In genomic region chr11:68637861-68638615, GRCm38 (mm10) we compare ENCODE assay signal across 9 mouse cellular contexts. TPM values are rescaled to one million over a fixed set of nuclear protein-coding genes. Genes with fewer than 3 reads are reported as not detected.
DNase-seq lines count a peak whose midpoint lies in the region; ATAC-seq and TF ChIP-seq lines count a peak whose summit lies in the region.
"Had no signal": no experiment of that assay in that cellular context is flagged by ENCODE, and none has a peak within 500 bp of the region (broad histone marks: within the 10 kb centered on the region; RNA-seq: fewer than 3 reads in every experiment).

No protein-coding gene starts in this region.

- ATAC-seq in hindbrain, embryonic 12.5 days (ENCODE audit: low FRiP score) = no peak
- ATAC-seq in hindbrain, embryonic 13.5 days (ENCODE audit: low FRiP score) = no peak
- ATAC-seq in heart, embryonic 12.5 days (ENCODE audit: insufficient number of reproducible peaks, low FRiP score) = peak; percentile 81
- peak; percentile 55; the same call in 1 of the 2 replicates for ATAC-seq in liver, embryonic 16.5 days (ENCODE audit: low read depth)

- H3K9me3 ChIP-seq in hindbrain, embryonic 12.5 days (replicated peaks) = no peaks in the 10 kb centered on the region
- H3K9me3 ChIP-seq in hindbrain, embryonic 13.5 days = no peaks in the 10 kb centered on the region
- H3K9me3 ChIP-seq in heart, embryonic 12.5 days (replicated peaks) = peaks cover 4% of the 10 kb centered on the region; the same call in 1 of the 2 replicates
- H3K9me3 ChIP-seq in liver, embryonic 16.5 days (replicated peaks; ENCODE audit: control insufficient read depth, low read length) = no peaks in the 10 kb centered on the region

- H3K4me1 ChIP-seq in hindbrain, embryonic 12.5 days = peaks cover 10% of the 10 kb centered on the region; the same call in 1 of the 2 replicates
- H3K4me1 ChIP-seq in hindbrain, embryonic 13.5 days (replicated peaks) = peaks cover 17% of the 10 kb centered on the region; the same call in 1 of the 2 replicates
- H3K4me1 ChIP-seq in cerebellum, adult 2 months (ENCODE audit: control insufficient read depth, insufficient read depth, low read length) = peaks cover 8% of the 10 kb centered on the region
- peaks cover 39% of the 10 kb centered on the region for H3K4me1 ChIP-seq in heart, embryonic 12.5 days (replicated peaks)
- H3K4me1 ChIP-seq in liver, embryonic 16.5 days (ENCODE audit: control insufficient read depth, low read depth, low read length) = no peaks in the 10 kb centered on the region
- H3K4me1 ChIP-seq in thymus, adult 2 months (replicated peaks; ENCODE audit: control insufficient read depth, insufficient read depth, low read length) = no peaks in the 10 kb centered on the region

- peak overlapping the region; percentile 64; the same call in 1 of the 2 replicates for H3K27ac ChIP-seq in hindbrain, embryonic 12.5 days
- no peak overlapping the region; the same call in 1 of the 2 replicates for H3K27ac ChIP-seq in hindbrain, embryonic 13.5 days
- peak overlapping the region; percentile 88 for H3K27ac ChIP-seq in cerebellum, adult 2 months (ENCODE audit: insufficient read depth, low read length)
- peak overlapping the region; percentile 97 for H3K27ac ChIP-seq in heart, embryonic 12.5 days (ENCODE audit: poor library complexity, severe bottlenecking)
- H3K27ac ChIP-seq in liver, embryonic 16.5 days (ENCODE audit: low read length) = no peak overlapping the region
- H3K27ac ChIP-seq in thymus, adult 2 months (ENCODE audit: control insufficient read depth, insufficient read depth, low read length) = no peak overlapping the region

- WGBS in hindbrain, embryonic 12.5 days = 57% methylated on average over 10 of the region's 10 CpGs
- WGBS in hindbrain, embryonic 13.5 days = 61% methylated on average over 10 of the region's 10 CpGs
- 19% methylated on average over 10 of the region's 10 CpGs for WGBS in cerebellum, adult 2 months
- 12% methylated on average over 10 of the region's 10 CpGs for WGBS in heart, embryonic 12.5 days
- WGBS in liver, embryonic 16.5 days (ENCODE audit: insufficient replicate concordance) = 26% methylated on average over 10 of the region's 10 CpGs
- 42% methylated on average over 10 of the region's 10 CpGs for WGBS in thymus, adult 2 months

- TF ChIP-seq POLR2A in cerebellum, adult 2 months (IDR thresholded peaks at IDR 0.05; ENCODE audit: borderline replicate concordance, insufficient read depth, low read length) = no peak
- no peak for TF ChIP-seq POLR2A in thymus, adult 2 months (IDR thresholded peaks at IDR 0.05; ENCODE audit: control insufficient read depth, extremely low read depth, insufficient read depth, low read length, poor library complexity)

- peak; percentile 41 to 67 for DNase-seq in cerebellum, adult 2 months
- DNase-seq in thymus, adult 2 months = no peak
- DNase-seq in adrenal gland, postnatal 4 days (ENCODE audit: low spot score in 2 of 2) = no peak
- DNase-seq in right cerebral cortex, postnatal 10 days (ENCODE audit: low spot score in 2 of 2) = no peak

- H3K27me3 ChIP-seq in hindbrain, embryonic 12.5 days = no peaks in the 10 kb centered on the region
- no peaks in the 10 kb centered on the region for H3K27me3 ChIP-seq in hindbrain, embryonic 13.5 days
- no peaks in the 10 kb centered on the region for H3K27me3 ChIP-seq in cerebellum, adult 2 months (ENCODE audit: control insufficient read depth, insufficient read depth, low read length)
- no peaks in the 10 kb centered on the region for H3K27me3 ChIP-seq in heart, embryonic 12.5 days (replicated peaks)
- H3K27me3 ChIP-seq in liver, embryonic 16.5 days (ENCODE audit: control insufficient read depth, insufficient read depth, low read depth, low read length) = no peaks in the 10 kb centered on the region
- no peaks in the 10 kb centered on the region for H3K27me3 ChIP-seq in thymus, adult 2 months (ENCODE audit: control insufficient read depth, insufficient read depth, low read length)

- H3K4me3 ChIP-seq in hindbrain, embryonic 12.5 days = no peak overlapping the region
- H3K4me3 ChIP-seq in hindbrain, embryonic 13.5 days = no peak overlapping the region
- H3K4me3 ChIP-seq in cerebellum, adult 2 months (replicated peaks; ENCODE audit: insufficient read depth, low read depth, low read length) = peak overlapping the region; percentile 35
- no peak overlapping the region for H3K4me3 ChIP-seq in heart, embryonic 12.5 days
- H3K4me3 ChIP-seq in liver, embryonic 16.5 days (ENCODE audit: low read depth, low read length) = no peak overlapping the region
- no peak overlapping the region for H3K4me3 ChIP-seq in thymus, adult 2 months (ENCODE audit: control insufficient read depth, insufficient read depth, low read length)

- H3K4me2 ChIP-seq in hindbrain, embryonic 12.5 days (replicated peaks) = no peak overlapping the region
- H3K4me2 ChIP-seq in hindbrain, embryonic 13.5 days = no peak overlapping the region
- H3K4me2 ChIP-seq in heart, embryonic 12.5 days = peak overlapping the region; percentile 56
- no peak overlapping the region for H3K4me2 ChIP-seq in liver, embryonic 16.5 days (ENCODE audit: low read depth, low read length)

- no peak overlapping the region for H3K9ac ChIP-seq in hindbrain, embryonic 12.5 days
- no peak overlapping the region for H3K9ac ChIP-seq in hindbrain, embryonic 13.5 days
- peak overlapping the region; percentile 38; the same call in 1 of the 2 replicates for H3K9ac ChIP-seq in heart, embryonic 12.5 days
- H3K9ac ChIP-seq in liver, embryonic 16.5 days (ENCODE audit: low read depth, low read length) = no peak overlapping the region

- H3K36me3 ChIP-seq in hindbrain, embryonic 12.5 days = no peaks in the 10 kb centered on the region
- no peaks in the 10 kb centered on the region for H3K36me3 ChIP-seq in hindbrain, embryonic 13.5 days
- H3K36me3 ChIP-seq in heart, embryonic 12.5 days = no peaks in the 10 kb centered on the region
- H3K36me3 ChIP-seq in liver, embryonic 16.5 days (ENCODE audit: control insufficient read depth, insufficient read depth) = no peaks in the 10 kb centered on the region
- no peaks in the 10 kb centered on the region for H3K36me3 ChIP-seq in thymus, adult 2 months (ENCODE audit: control insufficient read depth, insufficient read depth, low read length)

- no peak for TF ChIP-seq CTCF in cerebellum, adult 2 months (IDR thresholded peaks at IDR 0.05; ENCODE audit: borderline replicate concordance, insufficient read depth, low read depth, low read length)
- TF ChIP-seq CTCF in thymus, adult 2 months (IDR thresholded peaks at IDR 0.05; ENCODE audit: borderline replicate concordance, control insufficient read depth, extremely low read depth, insufficient read depth, low read length, poor library complexity) = no peak

RNA-seq across cellular contexts. Expression of gene Ccdc42, which starts 51.2 kb away (rescaled TPM):
- 0.66 and 0.99 TPM in 2 replicates for polyA plus RNA-seq in hindbrain, embryonic 12.5 days (2016; fragmentation: Nextera tagmentation; extraction: Ambion mirVana)
- polyA plus RNA-seq in hindbrain, embryonic 13.5 days (2015; fragmentation: Nextera tagmentation; extraction: Ambion mirVana) = 0.27 TPM in 2 replicates
- 0.27 and 0.29 TPM in 2 replicates for polyA plus RNA-seq in cerebellum, adult 2 months (2012; rRNA removed)
- 0.46 and 0.55 TPM in 2 replicates for polyA plus RNA-seq in heart, embryonic 12.5 days (2016; fragmentation: Nextera tagmentation; extraction: Ambion mirVana)
- polyA plus RNA-seq in liver, embryonic 16.5 days (2015; fragmentation: Nextera tagmentation; extraction: Ambion mirVana) = not detected in 2 replicates
- polyA plus RNA-seq in thymus, adult 2 months (2012; rRNA removed) = not detected in 2 replicates
- under 1 TPM in 1 of 2 experiments, not detected in 1; 0.53 TPM for total RNA-seq in adrenal gland, postnatal 4 days (2021)
- total RNA-seq: hematopoietic stem cell, adult 5-6 weeks had no signal

RNA-seq across cellular contexts. Expression of gene Myh10, which starts 53.3 kb away (rescaled TPM):
- polyA plus RNA-seq in hindbrain, embryonic 12.5 days (2016; fragmentation: Nextera tagmentation; extraction: Ambion mirVana) = 158 and 161 TPM in 2 replicates
- polyA plus RNA-seq in hindbrain, embryonic 13.5 days (2015; fragmentation: Nextera tagmentation; extraction: Ambion mirVana) = 93.4 and 98.3 TPM in 2 replicates
- polyA plus RNA-seq in cerebellum, adult 2 months (2012; rRNA removed) = 177 and 180 TPM in 2 replicates
- polyA plus RNA-seq in heart, embryonic 12.5 days (2016; fragmentation: Nextera tagmentation; extraction: Ambion mirVana) = 219 and 235 TPM in 2 replicates
- 13.0 and 13.6 TPM in 2 replicates for polyA plus RNA-seq in liver, embryonic 16.5 days (2015; fragmentation: Nextera tagmentation; extraction: Ambion mirVana)
- polyA plus RNA-seq in thymus, adult 2 months (2012; rRNA removed) = 5.6 and 5.7 TPM in 2 replicates
- total RNA-seq in adrenal gland, postnatal 4 days (2021) = 10 to 100 TPM; 69.4 to 98.3 TPM

Comparison
In these comparisons a context has a peak if more than half of its experiments do, and no peak if none do; other contexts are left out.
1. H3K27ac ChIP-seq: peak in hindbrain, embryonic 12.5 days (single experiment), cerebellum, adult 2 months (single experiment) and heart, embryonic 12.5 days (single experiment); none in hindbrain, embryonic 13.5 days (single experiment), liver, embryonic 16.5 days (single experiment) and thymus, adult 2 months (single experiment).
2. ATAC-seq: peak in heart, embryonic 12.5 days (single experiment) and liver, embryonic 16.5 days (single experiment); none in hindbrain, embryonic 12.5 days (single experiment) and hindbrain, embryonic 13.5 days (single experiment).
3. DNase-seq: peak in cerebellum, adult 2 months (2 of 2); none in thymus, adult 2 months (single experiment), adrenal gland, postnatal 4 days (0 of 2) and right cerebral cortex, postnatal 10 days (0 of 2).